Mouse (Mus musculus): Measurements from ENCODE around the gene Cenpv. TPM values are rescaled to one million over a fixed set of nuclear protein-coding genes. Genes with fewer than 3 reads are reported as not detected.

Gene Cenpv
- polyA plus RNA-seq, 1 experiment from 2014 or later, result 47.1 TPM

Other genes starting within 250 kb of the Cenpv start
- 10.5 and 11.0 TPM in 2 replicates for gene Pigl, start 80.8 kb downstream of the Cenpv start, polyA plus RNA-seq (2016; fragmentation: Nextera tagmentation; extraction: Ambion mirVana)
- 187 and 199 TPM in 2 replicates for gene Ncor1, start 80.7 kb downstream of the Cenpv start, polyA plus RNA-seq (2016; fragmentation: Nextera tagmentation; extraction: Ambion mirVana)
- gene Ubb, start 11.9 kb upstream of the Cenpv start, polyA plus RNA-seq (2016; fragmentation: Nextera tagmentation; extraction: Ambion mirVana), result 3,442 and 3,474 TPM in 2 replicates
- gene Trpv2, start 35.2 kb upstream of the Cenpv start, polyA plus RNA-seq (2016; fragmentation: Nextera tagmentation; extraction: Ambion mirVana), result 4.5 and 5.9 TPM in 2 replicates
- 22.6 and 24.4 TPM in 2 replicates for gene Lrrc75a, start 109.3 kb upstream of the Cenpv start, polyA plus RNA-seq (2016; fragmentation: Nextera tagmentation; extraction: Ambion mirVana)
- gene Mmgt2, start 109.4 kb upstream of the Cenpv start, polyA plus RNA-seq (2016; fragmentation: Nextera tagmentation; extraction: Ambion mirVana), result 59.4 and 62.3 TPM in 2 replicates
- gene Zfp287, start 192.6 kb upstream of the Cenpv start, polyA plus RNA-seq (2016; fragmentation: Nextera tagmentation; extraction: Ambion mirVana), result 16.9 and 18.7 TPM in 2 replicates
- not detected in 2 replicates for gene Gm10428, start 213.8 kb upstream of the Cenpv start, polyA plus RNA-seq (2016; fragmentation: Nextera tagmentation; extraction: Ambion mirVana)